Mouse (Mus musculus): ENCODE measurements around the gene Eif2b5.
"Not testable (repeated sequence)": the region's sequence is repeated elsewhere in the genome, so short reads cannot be mapped to it uniquely, and the experiment has no call there.

Eif2b5 gene

DNA sequence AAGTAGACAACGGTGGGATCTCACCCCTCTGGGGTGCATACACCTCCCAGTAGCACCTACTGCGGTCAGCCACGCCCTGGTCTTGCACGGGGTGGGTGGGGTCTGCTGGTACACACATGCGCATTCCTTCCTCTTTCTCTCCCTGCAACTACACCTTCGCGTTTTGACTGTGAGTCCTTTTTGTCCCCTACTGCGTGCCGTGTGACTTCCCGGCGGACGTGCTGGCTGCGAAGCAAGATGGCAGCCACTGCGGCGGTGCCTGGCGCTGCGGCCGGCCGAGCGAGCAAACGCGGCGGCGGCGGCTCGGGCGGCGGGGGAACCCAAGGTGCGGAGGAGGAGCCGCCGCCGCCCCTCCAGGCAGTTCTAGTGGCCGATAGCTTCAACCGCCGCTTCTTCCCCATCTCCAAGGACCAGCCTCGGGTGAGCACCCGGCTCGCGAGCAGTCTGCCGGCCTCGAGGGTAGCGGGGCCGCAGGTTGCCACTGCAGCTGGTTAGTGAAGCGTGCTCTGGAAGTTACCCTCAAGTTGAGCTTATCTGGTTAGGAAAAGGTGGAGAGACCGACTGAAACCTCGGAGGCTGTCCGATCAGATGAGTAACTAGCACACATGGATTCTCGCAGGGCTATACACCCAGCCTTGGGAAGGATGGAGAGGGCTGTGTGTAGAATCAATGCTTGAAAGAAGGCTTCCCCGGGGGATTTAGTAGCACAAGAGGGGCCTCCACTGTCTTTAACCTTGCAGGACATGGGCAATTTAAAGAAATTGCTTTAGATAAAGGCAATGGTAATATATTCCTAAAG is at the start of gene Eif2b5:
Gene Eif2b5 (plus strand): TSS at position 141 of the 799 bp plus-strand sequence.
- peak; percentile 76 for DNase-seq (ENCODE audit: extremely low spot score, low read depth, low spot score)

DNA sequence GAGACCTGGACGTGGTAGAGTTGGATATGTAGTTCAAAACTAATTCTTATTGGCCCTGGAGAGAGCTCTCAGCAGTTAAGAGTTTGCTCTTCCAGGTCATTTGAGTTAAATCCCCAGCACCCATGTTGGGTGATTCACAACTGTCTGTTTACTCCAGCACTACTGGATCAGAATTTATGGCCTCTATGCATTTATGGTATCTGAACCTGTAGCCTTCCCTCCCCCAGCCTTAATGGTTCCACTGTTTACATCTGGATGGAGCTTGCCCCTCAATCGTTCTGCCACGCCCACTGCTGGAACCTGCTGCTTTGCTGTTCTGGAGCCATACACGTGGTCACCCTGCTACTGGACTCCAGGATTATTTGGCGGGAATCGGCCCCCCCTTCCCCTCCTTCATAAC is 46.8 kb upstream of the Eif2b5 start:
- DNase-seq (ENCODE audit: extremely low spot score, low read depth, low spot score) = no peak

DNA sequence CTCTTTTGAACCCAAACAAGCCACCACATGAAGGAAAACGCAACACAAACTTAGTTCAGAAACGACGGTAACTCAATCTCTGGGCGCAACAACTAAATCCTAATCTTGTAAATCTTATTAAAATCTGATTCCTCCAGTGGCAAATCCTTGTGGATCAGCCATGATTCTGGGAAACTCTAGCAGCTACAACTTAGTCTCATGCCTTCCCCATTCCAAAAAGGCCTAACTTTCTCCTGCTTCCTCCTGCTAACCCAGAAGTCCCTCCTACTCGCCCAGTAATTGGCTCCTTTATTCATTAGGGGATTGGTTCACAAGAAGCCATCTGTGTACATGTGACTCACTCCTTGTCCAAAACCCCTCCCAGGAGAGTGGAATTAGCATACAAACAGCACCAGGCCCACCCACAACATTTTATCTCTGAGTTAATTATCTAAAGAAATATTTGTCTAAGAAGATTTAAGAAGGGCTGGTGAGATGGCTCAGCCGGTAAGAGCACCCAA is 44.4 kb upstream of the Eif2b5 start:
- DNase-seq (ENCODE audit: extremely low spot score, low read depth, low spot score) = no peak

DNA sequence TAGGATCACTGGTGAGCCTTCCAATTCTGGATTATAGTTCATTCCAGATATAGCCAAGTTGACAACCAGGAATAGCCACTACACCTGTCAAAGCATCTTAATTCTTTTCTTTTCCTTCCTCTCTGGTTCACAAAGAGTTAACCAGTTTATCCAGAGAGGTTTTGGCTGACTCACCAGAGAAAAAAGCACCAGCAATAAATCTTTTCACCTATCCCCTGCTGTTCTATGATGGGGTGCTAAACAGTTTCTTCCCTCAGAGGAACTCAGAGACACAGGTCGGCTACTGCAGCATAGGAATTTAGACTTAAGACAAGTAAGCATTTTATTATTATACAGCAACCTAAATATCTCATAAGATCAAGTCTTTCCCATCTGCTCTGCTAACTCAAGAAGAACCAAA is 42.5 kb upstream of the Eif2b5 start:
- no peak for DNase-seq (ENCODE audit: extremely low spot score, low read depth, low spot score)

DNA sequence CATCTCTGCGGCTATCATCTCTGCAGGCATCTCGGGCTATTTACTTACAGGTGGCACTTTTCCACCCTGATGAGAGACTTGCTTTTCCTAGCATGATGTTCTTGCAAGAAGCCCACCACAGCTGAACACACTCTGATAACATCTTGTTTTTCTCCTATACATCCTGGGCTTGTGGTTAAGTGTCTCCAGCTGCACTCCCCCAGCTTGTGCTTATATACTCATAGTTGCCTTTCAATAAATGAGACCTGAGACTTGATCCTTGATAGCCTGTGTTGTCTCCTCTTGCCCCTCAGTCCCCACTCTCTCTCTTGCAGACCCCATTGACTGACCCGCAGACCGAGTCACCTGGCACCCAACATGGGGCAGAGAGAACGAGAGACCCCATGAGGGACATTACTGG is 39.9 kb upstream of the Eif2b5 start:
- not testable (repeated sequence) for DNase-seq (ENCODE audit: extremely low spot score, low read depth, low spot score)

DNA sequence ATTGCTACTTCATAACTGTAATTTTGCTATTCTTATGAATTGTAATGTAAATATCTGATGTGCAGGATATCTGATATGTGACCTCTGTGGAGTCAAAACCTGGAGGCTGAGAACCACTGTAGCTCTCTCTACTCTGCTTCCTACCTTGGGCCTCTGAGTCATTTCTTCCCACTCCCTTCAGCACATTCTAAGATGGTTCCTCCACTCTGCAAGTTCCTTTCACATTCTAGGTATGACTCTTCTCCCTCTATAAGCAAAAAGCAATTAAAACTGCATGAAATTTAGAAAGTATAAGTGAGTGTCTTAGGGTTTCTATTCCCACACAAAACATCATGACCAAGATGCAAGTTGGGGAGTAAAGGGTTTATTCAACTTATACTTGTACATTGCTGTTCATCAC is 33.9 kb upstream of the Eif2b5 start:
- DNase-seq (ENCODE audit: extremely low spot score, low read depth, low spot score) = no peak

DNA sequence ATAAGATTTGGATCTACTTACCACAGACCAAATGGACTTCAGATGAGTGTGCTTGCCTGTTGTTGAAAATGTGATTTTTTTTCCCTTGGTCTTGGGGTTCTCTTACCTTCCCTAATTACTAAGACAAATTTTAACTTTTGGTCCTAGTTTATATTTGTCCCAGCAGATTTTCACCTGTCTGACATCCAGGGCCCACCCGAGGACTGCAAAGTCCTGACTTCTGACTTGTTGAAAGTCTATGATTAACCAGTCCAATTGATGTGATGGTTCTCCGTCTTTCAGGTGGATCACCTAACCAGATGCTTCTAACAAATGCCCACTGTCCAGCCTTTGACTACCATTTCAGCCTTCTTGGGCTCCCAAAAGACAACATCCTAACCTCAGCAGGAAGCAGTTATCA is 27.6 kb upstream of the Eif2b5 start:
- DNase-seq (ENCODE audit: extremely low spot score, low read depth, low spot score) = no peak

DNA sequence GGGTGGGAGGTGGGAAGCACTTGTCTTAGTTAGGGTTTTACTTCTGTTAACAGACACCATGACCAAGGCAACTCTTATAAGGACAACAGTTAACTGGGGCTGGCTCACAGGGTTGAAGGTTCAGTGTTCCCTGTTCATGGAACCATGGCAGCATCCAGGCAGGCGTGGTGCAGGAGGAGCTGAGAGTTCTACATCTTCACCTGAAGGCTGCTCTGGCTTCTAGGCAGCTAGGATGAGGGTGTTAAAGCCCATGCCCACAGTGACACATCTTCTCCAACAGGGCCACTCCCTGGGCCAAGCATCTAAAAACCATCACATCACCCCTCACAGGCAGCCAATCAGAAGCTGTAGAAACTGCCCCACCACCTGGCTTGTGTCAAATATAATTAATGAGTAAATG is 26.9 kb upstream of the Eif2b5 start:
- no peak for DNase-seq (ENCODE audit: extremely low spot score, low read depth, low spot score)

DNA sequence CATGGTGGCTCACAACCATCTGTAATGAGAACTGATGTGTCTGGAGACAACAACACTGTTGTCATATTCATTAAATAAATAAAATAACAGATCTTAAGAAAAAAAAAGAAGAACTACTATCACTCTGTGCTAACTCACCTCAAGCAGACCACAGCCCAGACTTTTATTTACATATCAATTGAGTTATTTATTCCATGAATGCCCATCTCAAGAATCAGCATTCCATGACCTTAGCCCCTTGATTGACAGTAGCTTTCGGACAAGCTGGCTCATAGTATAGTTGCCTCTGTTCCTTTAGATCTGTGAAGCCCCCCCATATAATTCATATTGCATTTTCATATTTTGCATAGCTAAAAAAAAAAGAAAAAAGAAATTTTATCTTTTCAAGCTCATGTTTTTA is 24.9 kb upstream of the Eif2b5 start:
- no peak for DNase-seq (ENCODE audit: extremely low spot score, low read depth, low spot score)

DNA sequence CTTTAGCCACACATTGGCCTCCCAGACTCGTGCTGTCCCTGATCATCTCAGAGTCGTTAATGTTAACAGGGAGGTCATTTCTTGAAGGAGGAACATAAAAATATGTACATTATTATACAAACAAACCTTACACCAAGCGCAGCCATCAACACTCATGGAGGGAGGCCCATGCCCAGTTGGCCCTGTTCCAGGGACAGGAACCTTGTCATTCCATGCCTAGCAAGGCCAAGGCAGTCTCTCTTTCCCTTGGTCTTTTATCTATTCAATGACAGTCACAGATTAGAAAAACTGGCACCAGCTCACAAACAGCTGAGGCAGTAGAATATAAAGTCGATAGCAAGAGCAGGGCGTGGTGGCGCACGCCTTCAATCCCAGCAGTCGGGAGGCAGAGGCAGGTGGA is 24.4 kb upstream of the Eif2b5 start:
- no peak for DNase-seq (ENCODE audit: extremely low spot score, low read depth, low spot score)

DNA sequence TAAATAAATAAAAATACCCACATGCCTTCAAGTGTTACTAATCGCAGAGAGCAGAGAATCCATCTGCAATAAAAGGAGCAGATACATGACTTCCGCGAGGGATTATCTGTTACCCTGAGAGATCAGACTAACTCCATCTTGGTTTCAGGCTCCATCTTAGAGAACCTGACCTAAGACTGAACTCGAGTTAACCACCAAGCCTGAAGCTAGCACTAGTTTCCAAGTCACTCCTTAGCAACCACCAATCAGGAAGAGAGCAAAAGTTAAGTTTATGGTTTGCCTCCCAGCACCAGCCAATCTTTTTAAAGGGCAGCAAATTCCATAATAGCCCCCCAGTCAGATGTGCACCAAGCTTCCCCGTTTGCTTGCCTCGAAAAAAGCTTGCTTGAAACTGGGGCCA is 23.8 kb upstream of the Eif2b5 start:
- DNase-seq (ENCODE audit: extremely low spot score, low read depth, low spot score) = no peak

DNA sequence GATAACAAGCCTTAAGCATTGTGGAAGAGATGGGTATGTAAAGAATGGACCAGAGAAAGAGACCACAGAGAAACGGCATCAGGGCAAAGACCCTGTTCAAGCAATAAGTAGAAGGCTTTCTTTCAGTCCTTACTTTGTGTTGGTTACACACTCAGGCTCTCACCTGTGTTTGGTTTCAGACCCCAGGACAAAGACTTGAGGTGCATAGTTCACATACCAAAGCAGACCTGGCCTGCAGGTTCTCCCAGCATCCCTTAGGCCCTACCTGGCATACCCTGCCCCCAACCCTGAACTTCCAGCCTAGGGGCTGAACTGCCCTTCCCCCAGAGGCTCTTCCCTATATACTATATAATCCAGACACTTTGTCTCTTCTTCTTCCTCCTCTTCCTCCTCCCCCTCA is 23.3 kb upstream of the Eif2b5 start:
- no peak for DNase-seq (ENCODE audit: extremely low spot score, low read depth, low spot score)

DNA sequence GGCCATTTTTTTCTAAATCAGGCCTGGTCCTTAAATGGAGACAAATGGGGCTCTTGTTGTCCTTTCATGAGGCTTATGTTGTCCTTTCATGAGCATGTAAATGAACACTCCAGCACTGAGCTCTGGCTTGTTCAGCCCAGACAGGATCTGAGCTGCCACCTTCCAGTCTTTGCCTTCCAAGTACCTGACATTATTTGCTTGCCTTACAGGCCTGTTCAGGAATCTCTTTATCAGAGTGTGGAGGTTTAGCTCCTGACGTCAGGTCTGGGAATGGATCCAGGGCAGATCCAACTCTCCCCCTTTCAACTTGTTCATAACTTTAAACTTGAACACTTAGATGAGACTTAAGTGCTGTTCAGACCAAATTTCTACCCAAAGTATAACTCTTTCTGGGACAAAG is 21.8 kb upstream of the Eif2b5 start:
- no peak for DNase-seq (ENCODE audit: extremely low spot score, low read depth, low spot score)

DNA sequence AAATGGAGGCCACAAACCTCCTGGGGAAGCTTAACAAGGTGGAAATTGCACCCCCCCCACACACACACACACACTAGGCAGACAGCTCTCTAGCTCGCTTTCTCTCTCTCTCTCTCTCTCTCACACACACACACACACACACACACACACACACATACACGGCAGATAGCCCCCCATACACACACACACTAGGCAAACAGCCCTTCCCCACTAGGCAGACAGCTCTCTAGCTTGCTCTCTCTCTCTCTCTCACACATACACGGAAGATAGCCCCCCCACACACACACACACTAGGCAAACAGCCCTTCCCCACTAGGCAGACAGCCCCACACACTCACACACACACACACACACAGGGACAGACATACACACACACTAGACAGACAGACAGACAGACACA is 21.3 kb upstream of the Eif2b5 start:
- no peak for DNase-seq (ENCODE audit: extremely low spot score, low read depth, low spot score)

DNA sequence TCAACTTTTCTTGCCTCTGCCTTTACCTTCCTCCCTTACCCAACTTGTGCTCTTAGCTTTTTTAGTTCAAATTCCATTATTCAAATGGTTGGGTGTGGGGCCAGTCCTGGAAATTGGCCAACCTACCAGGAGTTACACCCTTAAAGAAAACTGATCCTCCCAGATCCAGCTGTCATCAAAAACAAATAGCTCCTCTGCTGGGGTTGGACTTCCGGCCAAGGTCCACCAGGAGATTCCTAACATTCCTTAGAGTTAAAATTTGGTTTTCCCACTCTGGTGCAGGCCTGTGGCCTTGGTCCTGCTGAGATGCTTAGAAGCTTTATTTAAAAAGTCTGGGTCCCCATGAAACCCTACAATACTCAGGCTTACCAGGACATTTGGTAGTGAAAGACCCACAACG is 20.1 kb upstream of the Eif2b5 start:
- no peak for DNase-seq (ENCODE audit: extremely low spot score, low read depth, low spot score)

DNA sequence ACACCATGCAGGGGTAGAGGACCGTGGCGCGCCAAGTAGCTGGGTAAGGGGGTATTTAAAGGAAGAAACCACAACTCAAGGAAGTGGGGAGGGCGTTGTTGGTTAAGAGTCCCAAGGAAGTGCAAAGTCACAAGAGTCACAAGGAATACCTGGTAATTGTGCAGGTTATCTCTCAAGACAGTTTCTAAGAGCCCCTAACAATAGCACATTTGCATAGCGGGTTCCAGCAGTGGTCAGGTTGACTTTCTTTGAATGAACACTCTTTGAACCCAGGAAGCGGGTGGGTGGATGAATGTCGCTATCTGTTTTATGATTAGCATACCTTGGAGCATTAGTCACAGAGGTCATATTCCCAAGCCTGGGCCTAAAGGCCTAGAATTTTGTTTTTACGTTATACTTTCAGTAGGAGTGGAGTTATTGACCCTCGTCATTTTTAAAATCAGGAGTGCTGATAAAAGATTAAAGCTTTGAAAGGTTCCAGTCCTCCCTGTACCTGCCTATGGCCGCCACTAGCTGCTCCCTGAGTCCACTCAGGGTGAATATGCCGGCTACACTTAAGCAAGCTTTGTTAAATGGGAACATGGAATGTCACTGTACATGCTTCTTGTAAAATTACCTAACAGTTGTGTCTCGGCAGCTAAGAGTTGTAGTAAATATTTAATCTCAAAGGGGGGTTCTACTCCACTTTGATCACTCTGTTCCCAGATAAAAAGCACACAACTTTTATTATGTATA is 19.4 kb upstream of the Eif2b5 start:
- DNase-seq (ENCODE audit: extremely low spot score, low read depth, low spot score) = not testable (repeated sequence)

DNA sequence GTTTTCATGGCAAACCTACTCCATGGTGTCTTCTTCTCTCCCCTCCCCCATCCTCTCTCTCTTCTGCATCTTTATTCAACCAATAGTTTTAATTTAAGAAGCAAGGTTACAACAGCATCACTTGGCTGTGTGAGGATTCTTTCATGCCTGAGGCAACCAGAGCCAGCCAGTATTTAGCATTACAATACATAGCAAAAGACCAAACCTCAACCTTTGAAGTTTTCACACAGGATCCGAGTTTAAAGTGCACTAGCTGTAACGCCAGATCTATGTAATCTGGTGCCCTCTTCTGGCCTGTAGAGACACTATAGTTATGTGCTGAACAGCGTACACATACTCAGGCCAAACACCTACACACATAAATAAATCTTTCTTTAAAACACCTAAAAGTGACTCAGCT is 18.5 kb upstream of the Eif2b5 start:
- DNase-seq (ENCODE audit: extremely low spot score, low read depth, low spot score) = no peak

DNA sequence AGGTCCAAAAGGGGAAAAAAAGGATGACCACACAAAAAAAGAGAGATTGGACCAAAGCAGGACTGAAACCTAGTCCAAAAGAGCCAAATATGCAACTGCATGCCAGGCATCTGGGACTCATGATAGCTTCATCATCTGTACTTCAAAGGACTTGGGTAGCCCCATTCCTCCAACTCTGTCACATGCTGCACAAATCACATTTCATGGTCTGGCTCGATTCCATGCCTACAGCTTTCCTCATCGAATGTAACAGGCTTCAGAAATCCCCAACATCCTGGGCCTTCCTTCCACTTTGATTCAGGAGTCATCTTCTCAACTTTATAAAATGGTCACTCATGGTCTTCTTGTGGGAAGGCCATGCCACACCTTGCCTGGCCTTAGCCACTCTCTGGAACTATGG is 16.9 kb upstream of the Eif2b5 start:
- DNase-seq (ENCODE audit: extremely low spot score, low read depth, low spot score) = no peak

DNA sequence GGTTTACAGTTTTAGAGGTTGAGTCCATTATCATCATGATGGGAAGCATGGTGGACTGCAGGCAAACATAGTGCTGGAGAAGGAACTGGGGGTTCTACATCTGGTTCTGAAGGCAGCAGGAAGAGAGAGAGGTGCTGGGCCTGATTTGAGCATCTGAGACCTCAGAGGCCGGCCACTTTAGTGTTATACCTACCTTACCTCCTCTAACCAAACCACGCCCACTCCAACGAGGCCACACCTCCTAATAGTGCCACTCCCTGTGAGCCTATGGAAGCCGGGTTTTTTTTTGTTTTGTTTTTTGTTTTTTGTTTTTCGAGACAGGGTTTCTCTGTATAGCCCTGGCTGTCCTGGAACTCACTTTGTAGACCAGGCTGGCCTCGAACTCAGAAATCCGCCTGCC is 14.9 kb upstream of the Eif2b5 start:
- DNase-seq (ENCODE audit: extremely low spot score, low read depth, low spot score) = not testable (repeated sequence)

DNA sequence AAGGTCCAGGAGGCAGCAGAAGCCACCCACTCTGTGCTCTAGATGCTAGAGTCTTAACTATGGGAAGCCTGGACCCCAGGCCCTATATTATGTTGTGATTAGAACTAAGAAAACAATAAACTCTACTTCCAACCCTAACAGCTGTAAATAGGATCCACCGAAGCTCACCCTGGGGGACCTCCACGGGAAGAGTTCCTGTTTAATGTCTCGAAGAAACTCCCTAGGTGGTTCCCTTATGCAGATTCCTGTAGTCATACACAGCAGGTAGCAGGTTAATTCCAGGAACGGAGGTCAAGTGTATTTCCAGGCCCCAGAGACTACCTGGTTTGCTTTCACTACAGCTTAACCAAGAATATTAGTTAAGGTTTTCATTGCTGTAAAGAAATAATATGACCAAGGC is 13.6 kb upstream of the Eif2b5 start:
- DNase-seq (ENCODE audit: extremely low spot score, low read depth, low spot score) = no peak

DNA sequence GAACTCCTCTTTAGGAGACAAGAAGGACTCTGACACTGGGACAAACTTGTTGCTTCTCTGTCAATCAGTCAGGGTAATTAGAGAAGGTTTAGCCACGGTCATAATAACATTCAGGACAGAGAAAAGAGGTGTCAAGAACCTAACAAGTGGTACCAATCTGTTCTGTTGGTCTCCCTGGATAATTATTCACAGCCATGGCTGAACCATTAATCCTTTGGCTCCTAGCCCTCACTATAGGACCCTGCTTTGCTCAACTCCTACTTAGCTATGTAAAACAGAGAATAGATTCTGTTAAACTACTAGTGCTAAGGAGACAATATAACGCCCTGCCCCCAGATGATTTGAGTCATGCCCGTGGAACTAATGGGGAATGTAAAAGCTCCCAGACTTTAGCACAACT is 12.6 kb upstream of the Eif2b5 start:
- DNase-seq (ENCODE audit: extremely low spot score, low read depth, low spot score) = no peak

DNA sequence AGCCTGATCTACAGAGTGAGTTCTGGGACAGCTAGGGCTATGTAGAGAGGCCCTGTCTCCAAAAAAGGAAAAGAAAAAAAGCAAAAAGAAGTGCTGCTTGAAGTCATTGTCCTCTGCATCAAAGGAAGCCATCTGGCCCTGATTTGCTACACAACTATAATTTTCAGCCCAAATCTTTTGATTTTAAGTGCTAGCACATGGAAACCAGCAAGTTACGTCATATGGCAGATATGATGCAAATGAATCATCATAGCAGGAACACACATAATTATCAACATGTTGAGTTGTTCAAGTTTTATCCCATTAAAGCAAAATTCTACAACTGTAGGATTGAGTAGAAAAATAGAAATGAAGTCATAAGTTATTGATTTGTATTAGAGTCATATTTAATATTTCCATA is 10.5 kb upstream of the Eif2b5 start:
- no peak for DNase-seq (ENCODE audit: extremely low spot score, low read depth, low spot score)

Measured in hindlimb bud, embryonic 11.5 days (tissue).